Mouse (Mus musculus) MEL (cell line): ENCODE data around the gene Gm6899.

Source experiments
- CHD2 ChIP-seq: IDR thresholded peaks from 2 replicates; pipeline ENCODE4 v1.6.1; 2011; ENCODE audit warnings: low read length, improper control_type of control experiment
- CTCF ChIP-seq, 3 experiments: IDR thresholded peaks in 2 of 3; conservative IDR thresholded peaks in 1 of 3; 2 replicates each; pipeline ENCODE4 v1.5.1; 2011 to 2012; ENCODE audit warnings: low read length in 3 of 3, low read depth in 2 of 3, mild to moderate bottlenecking in 2 of 3, improper control_type of control experiment in 1 of 3, inconsistent platforms in 1 of 3, mixed read lengths in 1 of 3, moderate library complexity in 1 of 3; ENCODE audit not compliant: control insufficient read depth in 1 of 3, insufficient read depth in 1 of 3, poor library complexity in 1 of 3, severe bottlenecking in 1 of 3
- GABPA ChIP-seq: IDR thresholded peaks from 2 replicates; pipeline ENCODE4 v1.6.1; 2012; ENCODE audit warnings: low read depth, mild to moderate bottlenecking, inconsistent platforms, low read length, improper control_type of control experiment, moderate library complexity
- MAFK ChIP-seq: IDR thresholded peaks from 2 replicates; pipeline ENCODE4 v1.6.1; 2011; ENCODE audit warnings: low read depth, mild to moderate bottlenecking, low read length, improper control_type of control experiment, borderline replicate concordance
- POLR2A ChIP-seq, 2 experiments: IDR thresholded peaks; 2 replicates each; pipeline ENCODE4 v1.6.1; 2011 to 2012; ENCODE audit warnings: low read length in 2 of 2, mild to moderate bottlenecking in 2 of 2, control low read depth in 1 of 2, improper control_type of control experiment in 1 of 2, low read depth in 1 of 2, moderate library complexity in 1 of 2; ENCODE audit not compliant: control insufficient read depth in 1 of 2, insufficient read depth in 1 of 2, poor library complexity in 1 of 2
- ZC3H11A ChIP-seq: IDR thresholded peaks from 2 replicates; pipeline ENCODE4 v1.6.1; 2012; ENCODE audit warnings: low read depth, mild to moderate bottlenecking, inconsistent platforms, low read length, improper control_type of control experiment

DNA sequence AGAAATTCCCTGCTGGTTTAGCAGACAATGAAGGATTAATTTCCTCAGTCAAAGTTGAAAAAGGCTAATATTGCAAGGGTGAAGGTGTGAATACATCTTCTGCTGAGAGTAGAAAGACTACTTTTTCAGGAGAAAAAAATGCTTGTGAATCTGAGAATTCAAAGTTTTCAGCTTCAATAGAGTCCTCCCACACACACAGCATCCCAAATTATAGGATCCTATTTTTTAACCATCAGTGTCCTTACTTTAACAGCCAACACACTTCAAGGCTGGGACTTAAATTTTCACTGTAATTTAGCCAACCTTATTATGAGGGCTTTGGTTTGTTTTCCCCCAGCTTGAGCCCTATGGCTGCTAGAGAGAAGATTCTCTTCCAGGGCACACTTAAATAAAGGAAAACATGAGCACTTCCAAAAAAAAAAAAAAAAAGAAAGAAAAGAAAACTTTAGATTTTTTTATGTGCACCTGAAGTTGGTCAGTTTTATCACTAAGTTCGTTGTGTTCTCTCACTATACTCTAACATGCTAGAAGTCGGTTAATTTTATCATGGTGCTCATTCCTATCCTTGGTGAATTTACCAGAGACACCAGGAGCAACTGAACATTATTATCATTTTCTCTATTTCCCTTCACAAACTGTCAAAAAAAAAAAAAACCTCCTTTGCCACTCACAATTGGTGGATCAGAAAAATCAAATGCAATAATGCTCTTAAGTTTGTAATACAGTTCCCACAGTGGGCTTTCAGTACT is 25.6 kb downstream of the Gm6899 start:
- TF ChIP-seq MAFK (no peak), POLR2A (IDR thresholded peaks at IDR 0.05; ENCODE audit: control insufficient read depth in 1 of 2, insufficient read depth in 1 of 2, low read depth in 1 of 2, low read length in 2 of 2, poor library complexity in 1 of 2) (no peak), CHD2 (no peak), GABPA (no peak), ZC3H11A (no peak), CTCF (IDR thresholded peaks at IDR 0.05 in 2 of 3, conservative IDR thresholded peaks at IDR 0.05 in 1 of 3; ENCODE audit: control insufficient read depth in 1 of 3, insufficient read depth in 1 of 3, low read depth in 2 of 3, low read length in 3 of 3, poor library complexity in 1 of 3, severe bottlenecking in 1 of 3) (no peak)
